Mouse (Mus musculus) lung, adult 2 months (tissue): Measurements from ENCODE around the gene Psg19. TPM values are rescaled to one million over a fixed set of nuclear protein-coding genes. Genes with fewer than 3 reads are reported as not detected.
A peak's percentile ranks its signal among the peaks of the same experiment; 100 is the strongest.

Experiments
- DNase-seq: peaks from one replicate; pipeline ENCODE4 v3.0.0; 2022
- H3K4me1 ChIP-seq: fragments of 200-500 bp; 2 replicates; pipeline ENCODE4 v1.6.1; 2011; ENCODE audit warnings: low read length; ENCODE audit not compliant: control insufficient read depth, insufficient read depth
- H3K4me3 ChIP-seq: fragments of 200-500 bp; replicated peaks from 2 replicates; pipeline ENCODE3; 2011; ENCODE audit warnings: low read depth, mild to moderate bottlenecking, control low read depth, low read length; ENCODE audit errors: extremely low read depth
- CTCF ChIP-seq: fragments of 200-500 bp; IDR thresholded peaks from 2 replicates; pipeline ENCODE4 v1.5.1; 2011; ENCODE audit warnings: mild to moderate bottlenecking, low read length, control low read depth; ENCODE audit not compliant: insufficient read depth
- POLR2A ChIP-seq: fragments of 200-500 bp; IDR thresholded peaks from 2 replicates; pipeline ENCODE4 v1.6.1; 2011; ENCODE audit warnings: low read depth, mild to moderate bottlenecking, control low read depth, low read length, borderline replicate concordance; ENCODE audit errors: extremely low read depth
- WGBS: fragments of 180-500 bp; shearing (Covaris S2); methylation state at CpG from one replicate; pipeline ENCODE4 v1.1.7; 2018; 5-methylcytosine and 5-hydroxymethylcytosine counted together
- polyA plus RNA-seq: library from polyadenylated mRNA; depleted of rRNA; stranded (reverse); fragments of >200 nt; gene quantifications from 2 replicates; pipeline ENCODE4 v1.2.3, GENCODE M21; 2012; rRNA removed

The Psg19 gene
- polyA plus RNA-seq = 0.07 TPM in 1 of 2 replicates, not detected in the other

DNA sequence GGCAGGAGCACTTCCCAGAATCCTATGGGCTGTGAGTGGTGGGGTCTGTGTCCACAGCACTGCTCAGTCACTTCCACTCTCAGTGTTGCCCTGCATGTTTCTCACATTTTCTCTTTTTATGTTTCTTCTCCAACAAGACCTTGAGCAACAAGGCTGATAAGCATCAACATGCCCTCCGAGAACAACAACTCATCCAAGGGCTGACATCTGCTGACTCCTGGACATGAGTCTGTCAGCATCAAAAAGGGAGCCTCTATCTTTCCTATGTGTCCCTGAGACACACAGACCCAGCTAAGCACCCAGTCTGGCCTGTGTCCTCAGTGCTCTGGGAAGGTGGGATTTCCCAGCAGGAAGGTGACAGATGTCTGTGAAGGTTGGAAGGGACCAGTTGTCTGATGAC, at the start of gene Psg19:
Gene Psg19 (minus strand): TSS at position 101 of the 400 bp plus-strand sequence.
- no peaks in the 10 kb centered on the region for H3K4me1 ChIP-seq
- H3K4me3 ChIP-seq = no peak within 1 kb of the TSS
- no peak for DNase-seq
- no peak for TF ChIP-seq POLR2A
- TF ChIP-seq CTCF = no peak
- WGBS = 94% methylated on average over 1 of the region's 1 CpGs

DNA sequence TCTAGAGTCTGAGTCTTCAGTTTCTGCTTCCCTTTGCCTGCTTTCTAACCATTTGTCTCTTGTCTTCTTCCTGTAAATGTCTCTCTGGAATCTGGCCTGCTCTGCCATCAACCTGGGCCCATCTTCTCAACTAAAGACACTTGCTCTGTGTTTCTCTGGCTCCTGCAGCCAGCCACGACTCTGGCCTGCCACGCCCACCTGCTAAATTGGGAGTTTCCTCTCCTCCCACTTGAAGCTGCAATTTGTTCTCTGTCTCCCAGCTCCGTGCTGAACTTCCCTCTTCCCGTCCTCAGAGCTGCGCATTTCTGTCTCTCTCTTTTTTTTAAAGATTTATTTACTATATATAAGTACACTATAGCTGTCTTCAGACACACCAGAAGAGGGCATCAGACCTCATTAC, 46.5 kb upstream of the Psg19 start:
- TF ChIP-seq CTCF (no peak), POLR2A (no peak)
- no peak for DNase-seq
- WGBS = 26% methylated on average over 5 of the region's 5 CpGs

DNA sequence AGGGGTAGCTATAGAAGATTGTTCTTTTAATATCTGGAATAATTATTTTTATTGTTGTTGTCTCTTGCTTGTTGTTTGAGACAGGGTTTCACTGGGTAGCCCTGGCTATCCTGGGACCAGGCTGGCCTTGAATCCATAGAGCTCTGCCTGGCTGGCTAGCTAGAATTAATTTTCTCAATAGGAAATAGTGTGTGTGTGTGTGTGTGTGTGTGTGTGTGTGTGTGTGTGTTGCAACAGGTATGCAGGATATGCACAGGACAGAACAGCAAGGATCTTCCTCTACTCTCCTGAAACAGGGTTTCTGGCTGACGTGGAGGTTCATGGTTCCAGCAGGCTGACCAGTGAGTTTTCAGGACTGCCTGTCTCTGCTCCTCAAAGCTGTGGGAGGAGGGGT, 42.9 kb upstream of the Psg19 start:
- peak overlapping the region; percentile 27 for H3K4me3 ChIP-seq
- 32% methylated on average over 1 of the region's 1 CpGs for WGBS
- TF ChIP-seq POLR2A (no peak), CTCF (no peak)
- peaks cover 5% of the 10 kb centered on the region for H3K4me1 ChIP-seq
- DNase-seq = no peak

More for the DNA sequence above, 46.5 kb upstream of the Psg19 start:
- Histone ChIP-seq H3K4me3 (no peak overlapping the region), H3K4me1 (peaks cover 5% of the 10 kb centered on the region)

DNA sequence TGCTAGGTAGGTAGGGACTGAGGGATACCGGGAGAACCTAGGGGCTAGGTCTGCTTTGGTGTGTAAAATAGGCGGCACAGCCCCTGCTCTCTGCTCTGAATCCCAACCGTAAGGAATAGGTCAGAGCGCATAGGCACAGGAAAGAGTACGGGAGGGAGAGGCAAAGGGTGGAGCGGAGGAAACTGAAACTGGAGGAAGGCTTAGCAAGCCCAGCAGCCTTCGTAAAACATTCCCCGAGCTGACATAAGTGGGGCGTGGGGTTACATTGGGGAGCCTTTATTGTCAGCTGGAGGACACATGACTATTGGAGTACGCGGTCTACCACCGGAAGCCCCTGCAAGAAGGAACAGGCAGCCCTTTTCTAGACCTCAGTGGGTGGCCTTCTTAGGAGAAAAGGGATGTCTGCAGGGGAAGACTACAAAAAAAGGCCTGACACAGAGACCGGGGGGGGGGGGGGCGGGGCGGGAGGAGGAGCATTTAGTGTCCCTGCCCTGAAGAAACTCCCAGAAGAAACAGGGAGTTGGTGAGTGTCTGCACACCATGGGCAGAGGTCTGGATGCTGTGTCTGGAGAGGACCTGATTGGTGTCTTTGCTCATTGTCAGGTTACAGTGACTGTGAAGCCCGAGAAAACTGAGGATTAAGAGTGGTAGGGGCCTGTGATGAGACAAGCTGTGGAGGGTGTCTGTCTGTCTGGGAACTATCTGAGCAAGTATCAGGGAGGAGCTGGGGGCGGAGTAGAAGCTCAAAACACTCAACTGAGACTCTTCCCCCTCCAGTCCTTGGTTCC, 42.3 kb upstream of the Psg19 start:
- peak; percentile 64 for DNase-seq
- Histone ChIP-seq H3K4me3 (peak overlapping the region; percentile 98), H3K4me1 (peaks cover 5% of the 10 kb centered on the region)
- TF ChIP-seq CTCF (no peak), POLR2A (peak; percentile 94)
- WGBS = 2% methylated on average over 14 of the region's 17 CpGs

DNA sequence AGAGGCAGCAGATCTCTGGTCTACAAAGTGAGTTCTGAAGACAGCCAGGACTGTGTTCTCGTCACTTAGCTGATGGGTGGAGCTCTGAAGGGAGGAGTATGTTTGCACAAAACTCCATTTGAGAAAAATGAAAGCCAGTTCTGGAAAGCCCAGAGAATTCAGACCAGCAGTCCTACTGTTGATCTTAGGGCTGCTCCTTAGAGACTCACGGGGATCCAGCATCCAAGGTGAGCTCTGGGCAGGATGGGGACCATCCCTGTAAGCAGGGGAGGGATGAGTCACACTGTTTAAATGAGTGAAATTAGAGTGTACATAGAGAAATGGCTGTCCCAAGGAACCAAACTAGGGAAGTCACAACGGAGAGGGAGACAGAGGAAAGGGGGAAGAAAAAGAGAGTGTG, 41.5 kb upstream of the Psg19 start, which contains the start of gene Mill2:
Gene Mill2 (plus strand): TSS at position 102 of the 400 bp plus-strand sequence.
- peak; percentile 44 for DNase-seq
- peak within 1 kb of the TSS; percentile 98 for H3K4me3 ChIP-seq
- 3% methylated on average over 3 of the region's 3 CpGs for WGBS
- TF ChIP-seq CTCF (no peak), POLR2A (0 out of 2 replicates have a peak, but pooled peaks have one; percentile 32)
- peaks cover 5% of the 10 kb centered on the region for H3K4me1 ChIP-seq

DNA sequence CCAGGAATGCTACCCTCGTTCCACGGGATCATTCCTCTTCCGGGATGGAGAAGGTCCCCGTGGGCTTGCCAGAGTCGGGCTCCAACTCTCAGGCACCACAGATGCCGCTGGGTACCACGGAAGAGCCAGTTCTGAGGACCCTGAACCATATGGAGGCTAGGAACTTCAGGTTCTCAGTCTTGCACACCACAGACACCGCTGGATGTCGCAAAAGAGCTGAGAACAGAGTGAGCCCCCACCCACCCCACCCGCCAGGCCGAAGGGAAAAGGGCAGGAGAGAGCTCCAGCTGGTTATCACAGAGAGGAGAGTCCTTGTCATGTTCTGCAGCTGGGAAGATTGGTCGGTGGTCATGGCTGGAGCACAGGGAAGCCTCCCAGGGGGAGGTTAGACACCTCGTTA, 34.0 kb upstream of the Psg19 start:
- no peak overlapping the region for H3K4me3 ChIP-seq
- H3K4me1 ChIP-seq = no peaks in the 10 kb centered on the region
- DNase-seq = no peak
- WGBS = 35% methylated on average over 13 of the region's 13 CpGs
- TF ChIP-seq CTCF (peak; percentile 34), POLR2A (no peak)

DNA sequence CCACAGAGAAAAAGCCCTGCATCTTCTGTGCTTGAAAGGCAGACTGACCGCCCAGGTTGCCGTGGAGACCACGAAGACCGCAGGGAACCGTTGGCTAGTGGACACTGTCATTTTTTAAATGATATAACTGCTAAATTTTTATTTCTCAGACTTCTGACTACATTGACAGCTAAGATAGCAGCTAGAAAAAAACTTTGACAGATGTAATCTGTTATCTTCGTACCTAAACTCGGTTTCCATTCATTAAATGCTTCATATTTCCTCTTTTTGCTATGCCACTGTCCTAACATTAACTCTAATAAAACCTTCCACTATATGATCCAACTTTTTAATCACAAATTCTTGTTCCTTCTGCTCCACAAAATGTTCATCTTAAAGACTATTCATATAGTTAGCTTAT, 31.2 kb upstream of the Psg19 start:
- H3K4me3 ChIP-seq = no peak overlapping the region
- TF ChIP-seq CTCF (no peak), POLR2A (no peak)
- DNase-seq = no peak
- no peaks in the 10 kb centered on the region for H3K4me1 ChIP-seq
- WGBS = 82% methylated on average over 7 of the region's 7 CpGs

DNA sequence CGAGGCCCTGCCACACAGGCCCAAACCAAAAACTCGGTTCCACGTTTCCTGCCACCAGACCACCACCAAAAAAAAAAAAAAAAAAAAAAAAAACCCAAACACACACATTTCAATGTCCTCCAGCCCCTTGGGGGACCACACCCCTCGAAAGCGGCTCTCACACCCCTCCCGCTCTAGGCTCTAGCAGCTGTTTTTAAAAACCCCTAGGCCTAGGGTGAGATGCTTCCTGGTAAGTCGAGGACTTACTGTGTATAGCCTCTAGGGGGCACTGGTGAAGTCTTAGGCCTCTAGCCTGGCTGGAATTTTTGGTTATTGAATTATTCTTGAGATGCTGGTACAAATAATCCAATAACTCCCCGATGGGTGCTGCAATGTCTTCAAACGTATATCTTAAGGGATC, 30.3 kb upstream of the Psg19 start:
- 59% methylated on average over 9 of the region's 9 CpGs for WGBS

DNA sequence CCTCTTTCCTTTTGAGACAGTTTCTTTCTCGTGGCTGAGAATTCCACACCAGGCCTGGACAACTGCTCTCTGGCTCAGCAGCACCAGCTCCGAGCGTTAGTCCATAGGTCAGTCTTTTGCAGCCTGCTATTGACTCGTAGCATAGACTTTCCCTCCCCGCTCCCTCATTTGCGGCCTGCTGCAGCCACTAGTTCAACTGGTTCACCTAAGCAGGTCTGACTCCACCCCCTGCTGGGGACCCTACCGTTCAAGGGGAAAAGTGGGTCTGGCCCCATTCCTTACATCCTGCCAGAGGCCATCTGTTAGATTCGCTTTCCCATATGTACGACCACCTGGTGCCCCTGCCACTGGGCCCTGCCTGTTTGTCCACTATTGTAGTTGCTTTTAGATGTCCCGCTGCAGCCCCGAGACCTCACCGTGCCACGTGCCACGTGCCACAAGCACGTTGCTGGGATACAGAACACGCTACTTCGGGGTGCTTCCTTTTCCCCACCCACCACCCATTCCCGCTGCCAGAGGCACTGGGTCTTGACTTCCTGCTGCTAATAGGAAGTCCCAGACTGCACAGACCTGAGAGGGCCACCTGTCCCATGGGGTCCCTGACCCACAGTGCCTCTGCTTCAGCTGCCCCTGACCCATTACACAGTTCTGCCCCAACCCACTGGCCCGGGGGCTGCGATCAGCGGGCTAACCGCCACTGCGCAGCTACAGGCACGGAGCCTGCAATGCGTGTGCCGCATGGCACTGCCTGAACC, 29.6 kb upstream of the Psg19 start:
- 59% methylated on average over 26 of the region's 26 CpGs for WGBS
- no peak for DNase-seq
- TF ChIP-seq POLR2A (no peak), CTCF (no peak)
- Histone ChIP-seq H3K4me1 (no peaks in the 10 kb centered on the region), H3K4me3 (no peak overlapping the region)

More for the DNA sequence above, 30.3 kb upstream of the Psg19 start:
- DNase-seq = no peak
- Histone ChIP-seq H3K4me1 (no peaks in the 10 kb centered on the region), H3K4me3 (no peak overlapping the region)
- TF ChIP-seq POLR2A = no peak
